Mouse (Mus musculus) ovary, postnatal 36 days (tissue): Measurements from ENCODE around the gene Zfyve27.

Experiments
- DNase-seq: peaks from one replicate; pipeline ENCODE4 v3.0.0; 2022; ENCODE audit warnings: low spot score, mixed read lengths

Zfyve27 gene

GRCm38 (mm10) chr19:42237602-42238340 is 74.0 kb downstream of the Zfyve27 start:
- no peak for DNase-seq

GRCm38 (mm10) chr19:42238341-42238715 is 74.6 kb downstream of the Zfyve27 start:
- DNase-seq: no peak

DNA sequence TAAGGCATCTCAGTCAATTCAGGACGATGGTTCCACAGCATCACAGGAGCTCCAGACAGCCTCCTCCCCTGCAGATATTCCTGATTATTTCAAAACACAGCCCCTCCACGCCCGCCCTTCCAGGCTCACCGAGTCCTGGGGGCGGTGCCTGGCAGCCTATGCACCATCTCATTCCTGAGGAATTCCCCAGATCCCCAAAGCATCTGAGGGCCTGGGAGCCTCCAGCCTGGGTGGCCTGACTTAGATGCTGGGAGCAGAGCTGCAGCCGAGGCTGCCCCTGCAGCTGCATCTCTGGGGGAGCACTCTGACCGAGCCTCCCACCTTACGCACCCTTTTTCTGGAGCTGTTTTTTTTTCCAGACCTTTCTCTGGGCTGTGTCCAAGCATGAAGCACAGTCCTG is 77.1 kb downstream of the Zfyve27 start:
- DNase-seq: no peak

DNA sequence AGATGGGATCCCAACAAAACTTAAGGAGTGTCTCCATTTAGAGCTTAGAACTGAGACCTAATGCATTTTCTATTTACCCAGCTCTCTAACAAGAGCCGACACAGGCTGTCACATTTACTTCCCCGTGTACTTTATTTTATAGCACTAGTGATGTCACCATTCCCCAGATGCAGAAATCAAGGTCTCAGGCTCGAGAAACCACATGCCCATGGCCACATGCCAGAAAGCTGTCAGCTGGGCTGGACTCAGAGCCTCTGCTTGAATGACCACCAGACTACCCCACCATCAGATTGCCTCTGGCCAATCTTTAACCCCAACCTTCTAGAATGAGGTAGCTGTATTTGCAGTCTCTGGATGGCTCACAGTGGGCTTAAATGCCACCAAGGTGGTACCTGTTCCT is 79.7 kb downstream of the Zfyve27 start:
- no peak for DNase-seq
